Mouse (Mus musculus) urinary bladder, postnatal 36 days (tissue): ENCODE measurements at regions not wholly inside any gene's neighbourhood (a gene's known extent, or its start where the extent isn't known, plus 50 kb on each side); places are given as distances from the start of the nearest gene placed in this dataset.

Experiments used
- DNase-seq, 2 experiments: peaks; one replicate each; pipeline ENCODE4 v3.0.0; 2022; ENCODE audit warnings: low spot score in 2 of 2, mixed read lengths in 1 of 2

- DNase-seq, result no peak
Observed at GRCm38 (mm10) chr7:111337053-111337452, 254.2 kb upstream of the Eif4g2 start.

GRCm38 (mm10) chr7:111322901-111323300 is 240.1 kb upstream of the Eif4g2 start:
- DNase-seq, result no peak

DNA sequence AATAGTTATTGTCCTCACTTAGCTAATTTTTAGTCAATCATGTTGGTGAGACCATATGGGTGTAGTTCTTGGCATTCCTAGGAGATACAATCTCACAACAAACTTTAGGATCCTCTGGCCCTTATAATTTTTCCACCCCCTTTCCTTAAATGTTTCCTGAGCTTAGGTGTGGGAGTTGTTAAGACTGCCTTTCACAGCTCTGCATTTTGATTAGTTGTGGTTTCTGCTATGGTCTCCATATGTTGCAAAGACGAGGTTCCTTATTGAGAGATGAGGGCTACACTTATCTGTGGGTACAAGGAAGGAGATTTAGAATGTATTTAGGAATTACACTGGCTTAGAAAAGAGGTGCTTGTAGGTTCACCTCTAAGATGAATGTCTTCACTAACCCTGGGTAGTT is 237.1 kb upstream of the Eif4g2 start:
- DNase-seq, result no peak

- no peak for DNase-seq
Observed at GRCm38 (mm10) chr7:111316479-111316990, 233.7 kb upstream of the Eif4g2 start.

DNA sequence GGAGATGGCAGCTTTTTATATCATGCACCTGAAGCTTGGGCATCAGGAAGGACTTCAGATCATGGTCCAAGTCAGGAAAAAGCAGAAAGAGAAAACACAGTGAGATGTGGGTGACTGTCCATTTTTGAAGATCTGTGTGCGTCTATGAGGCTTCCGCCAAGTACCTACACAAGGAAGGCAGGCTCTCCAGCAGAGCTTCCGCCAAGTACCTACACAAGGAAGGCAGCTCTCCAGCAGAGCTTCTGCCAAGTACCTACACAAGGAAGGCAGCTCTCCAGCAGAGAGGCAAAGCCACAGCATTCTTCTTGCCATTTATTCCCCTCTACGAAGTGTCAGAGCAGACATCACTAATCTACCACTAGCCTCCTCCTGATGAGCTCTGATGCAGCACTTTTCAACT is 231.1 kb upstream of the Eif4g2 start:
- DNase-seq, result no peak

DNA sequence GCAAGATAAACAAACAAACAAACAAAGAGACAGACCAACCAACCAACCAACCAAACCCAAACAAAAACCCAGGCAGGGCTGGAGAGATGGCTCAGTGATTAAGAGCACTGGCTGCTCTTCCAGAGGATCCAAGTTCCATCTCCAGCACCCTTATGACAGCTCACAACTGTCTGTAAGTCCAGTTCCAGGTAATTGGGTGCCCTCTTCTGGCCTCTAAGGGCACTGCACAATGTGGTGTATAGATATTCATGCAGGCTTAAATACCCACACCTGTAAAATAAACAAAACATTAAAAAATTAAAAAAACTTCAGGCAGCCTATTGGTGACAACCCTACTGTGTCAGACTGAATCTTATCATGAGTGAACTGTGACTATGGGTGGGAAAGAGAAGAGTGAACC is 222.4 kb upstream of the Eif4g2 start:
- no peak for DNase-seq

- no peak for DNase-seq
Observed at GRCm38 (mm10) chr7:111301791-111302488, 219.1 kb upstream of the Eif4g2 start.

DNA sequence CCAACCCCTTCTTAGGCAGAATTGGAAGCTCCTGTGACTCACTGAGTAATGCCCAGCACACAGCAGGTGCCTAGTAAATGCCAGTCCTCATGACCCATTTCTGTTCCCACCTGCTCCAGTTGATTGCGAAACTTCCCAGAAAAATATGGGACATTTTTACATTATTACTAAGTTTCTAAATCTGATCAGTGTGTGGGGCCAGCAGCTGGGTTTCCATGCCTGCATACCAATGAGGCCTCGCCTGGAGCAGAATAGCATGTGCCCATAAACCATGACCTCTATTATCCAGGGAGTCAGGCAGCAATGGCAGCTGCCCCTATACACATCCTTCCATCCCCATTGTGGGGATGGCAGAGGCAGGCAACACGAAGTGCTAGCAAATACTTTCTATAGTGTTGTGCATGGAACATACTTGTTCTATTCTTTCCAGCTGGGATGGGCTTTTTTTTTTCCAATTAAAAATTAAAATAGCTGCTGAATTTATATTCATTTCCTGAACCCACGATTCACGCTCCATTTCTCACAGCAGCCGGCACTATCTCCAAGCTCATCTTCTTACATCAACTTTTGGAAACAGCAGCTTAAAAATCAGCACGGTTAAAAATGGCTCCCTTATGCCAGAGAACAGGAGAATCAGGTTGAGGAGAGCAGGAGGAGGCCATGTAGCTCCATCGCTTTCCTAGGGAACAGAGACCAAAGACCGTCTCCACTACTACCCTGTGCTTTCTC is 214.5 kb upstream of the Eif4g2 start:
- DNase-seq, result no peak

DNA sequence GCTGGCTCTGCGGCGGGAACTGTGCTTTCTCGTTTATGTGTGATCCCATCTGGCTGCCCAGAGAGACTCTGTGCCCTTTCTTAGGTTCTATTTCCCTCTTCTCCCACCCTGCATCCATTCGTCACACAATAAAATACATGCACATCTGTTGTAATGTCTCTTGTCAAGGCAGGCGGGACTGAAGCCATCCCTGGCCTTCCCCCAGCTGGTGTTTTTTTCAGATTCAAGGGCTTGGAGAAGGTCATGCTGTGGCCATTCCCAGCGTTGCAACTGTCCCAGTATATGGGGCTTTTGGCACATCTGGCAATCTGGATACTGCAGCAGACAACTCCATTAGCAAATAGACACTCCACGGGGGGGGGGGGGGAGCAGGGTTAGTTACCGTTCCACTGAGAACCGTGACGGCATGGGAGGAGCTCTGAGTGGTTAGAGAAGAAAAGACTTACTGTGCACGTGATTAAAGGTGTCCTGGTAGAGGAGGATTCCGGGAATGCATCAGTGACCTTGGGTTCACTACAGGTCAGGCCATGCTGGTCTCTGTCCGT is 200.7 kb upstream of the Eif4g2 start:
- no peak for DNase-seq

DNA sequence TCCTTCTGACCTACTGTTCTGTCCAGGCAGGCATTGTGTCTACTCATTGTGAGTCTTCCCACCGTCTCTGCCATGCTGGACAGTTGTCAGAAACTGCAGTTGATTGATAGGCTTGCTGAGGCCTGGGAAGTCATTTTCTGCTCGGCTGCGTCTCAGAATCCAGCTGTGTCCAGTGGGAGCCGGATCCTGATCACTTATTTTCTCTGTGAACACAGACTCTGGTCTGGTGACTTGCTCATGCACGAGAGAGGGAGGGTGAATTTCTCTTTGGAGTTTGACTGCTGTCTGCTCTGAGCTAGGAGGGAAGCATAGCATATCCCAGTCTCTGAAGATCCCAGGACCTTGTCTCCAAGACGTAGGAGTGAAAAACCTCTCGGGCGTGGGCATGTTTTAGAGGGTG is 199.5 kb upstream of the Eif4g2 start:
- DNase-seq, result no peak

- DNase-seq, result no peak
Observed at GRCm38 (mm10) chr7:111277703-111278102, 194.9 kb upstream of the Eif4g2 start.

DNA sequence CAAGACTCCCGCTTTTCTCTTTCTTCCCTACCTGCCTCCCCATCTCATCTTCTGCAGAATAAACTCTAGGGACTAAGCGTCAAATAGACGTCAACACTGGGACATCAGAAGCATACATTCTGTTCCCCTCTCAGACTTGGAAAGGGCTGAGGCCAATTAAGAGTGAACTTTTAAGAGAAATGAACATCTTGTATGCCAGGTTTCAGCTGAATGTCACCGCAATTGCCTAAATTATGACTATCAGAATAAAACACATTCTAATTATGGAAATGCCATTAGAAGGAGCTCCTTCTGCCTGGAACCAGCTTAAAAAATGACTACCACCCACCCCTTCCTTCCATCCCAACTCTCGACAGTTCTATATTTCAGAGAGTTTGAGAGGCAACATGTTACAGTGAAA is 191.0 kb upstream of the Eif4g2 start:
- DNase-seq, result no peak

GRCm38 (mm10) chr7:111270874-111271273 is 188.0 kb upstream of the Eif4g2 start:
- DNase-seq, result no peak

DNA sequence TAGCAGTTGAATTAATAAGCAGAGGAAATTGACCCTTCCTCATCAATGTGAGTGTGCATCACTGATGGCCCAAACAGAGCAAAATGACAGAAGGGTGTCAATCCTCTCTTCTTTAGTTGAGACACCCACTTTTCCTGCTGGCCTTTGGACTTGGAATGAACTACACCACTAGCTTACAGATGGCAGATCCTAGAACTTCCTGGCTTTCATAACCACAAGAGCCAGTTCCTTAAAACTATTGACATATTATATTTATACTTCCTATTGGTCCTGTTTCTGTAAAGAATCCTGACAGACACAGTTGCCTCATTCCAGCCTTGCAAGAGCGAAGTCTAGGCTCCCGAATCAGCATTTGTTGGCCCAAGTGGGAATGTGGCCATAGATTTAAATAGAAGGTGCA is 185.4 kb upstream of the Eif4g2 start:
- DNase-seq, result no peak

GRCm38 (mm10) chr7:111263302-111263701 is 180.5 kb upstream of the Eif4g2 start:
- no peak for DNase-seq

DNA sequence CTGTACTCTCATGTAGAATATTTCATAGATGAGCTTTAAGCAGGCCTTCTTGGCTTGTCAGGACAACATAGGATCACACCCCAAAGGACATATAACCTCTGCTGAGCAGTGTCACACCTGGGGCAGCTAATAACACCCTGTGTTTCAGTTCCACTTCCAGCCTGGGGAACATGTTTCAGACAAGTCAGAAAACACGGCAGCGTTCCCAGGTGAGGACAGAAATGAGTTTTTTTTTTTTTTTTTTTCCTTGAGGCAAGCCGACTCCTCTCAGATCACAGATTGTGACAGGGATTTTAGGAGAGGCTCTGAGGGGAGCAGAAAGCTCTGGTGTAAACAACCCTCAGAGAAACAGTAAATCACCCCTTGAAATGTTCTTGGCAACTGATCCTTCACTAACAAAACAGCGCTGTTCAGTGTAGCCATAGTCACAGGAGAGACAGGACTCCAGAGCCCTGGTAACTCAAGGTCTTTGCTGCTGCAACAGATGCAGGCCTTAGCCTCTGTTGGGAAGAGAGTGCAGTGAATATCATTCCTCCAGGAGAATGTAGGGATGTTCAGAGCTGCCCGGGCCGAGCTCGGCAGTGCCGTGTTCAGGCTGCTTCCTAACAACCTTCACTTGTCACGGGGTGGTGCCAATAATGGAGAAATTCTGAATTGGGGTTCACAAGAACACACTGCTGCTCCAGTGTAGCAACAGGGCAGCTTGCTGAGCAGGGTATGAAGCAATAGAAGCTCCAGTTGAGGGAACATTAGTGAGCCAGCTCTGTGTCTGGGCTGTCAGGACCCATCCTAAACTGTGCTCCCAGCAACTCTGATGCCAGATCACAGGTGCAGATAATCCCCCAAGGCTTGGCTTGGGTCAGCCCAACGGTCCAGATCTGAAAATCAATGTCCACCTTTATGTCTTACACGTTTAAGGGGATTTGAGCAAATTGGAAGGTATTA is 177.1 kb upstream of the Eif4g2 start:
- peak in 1 of 2 experiments; percentile 10 for DNase-seq

DNA sequence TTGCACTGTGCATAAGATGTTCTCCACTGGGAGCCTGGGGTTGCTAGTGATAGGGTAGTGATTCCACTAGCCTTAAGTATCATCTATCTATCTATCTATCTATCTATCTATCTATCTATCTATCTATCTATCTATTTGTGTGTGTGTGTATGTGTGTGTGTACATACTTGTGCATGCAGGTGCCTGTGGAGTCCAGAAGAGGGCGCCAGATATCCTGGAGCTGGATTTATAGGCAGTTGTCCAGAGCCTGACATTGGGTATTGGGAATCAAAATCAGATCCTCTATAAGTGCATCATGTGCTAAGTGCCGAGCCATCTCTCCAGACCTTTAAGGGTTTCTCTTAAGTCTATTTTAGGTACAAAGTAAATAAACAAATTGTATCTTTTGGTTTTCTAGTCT is 175.0 kb upstream of the Eif4g2 start:
- no peak for DNase-seq

DNA sequence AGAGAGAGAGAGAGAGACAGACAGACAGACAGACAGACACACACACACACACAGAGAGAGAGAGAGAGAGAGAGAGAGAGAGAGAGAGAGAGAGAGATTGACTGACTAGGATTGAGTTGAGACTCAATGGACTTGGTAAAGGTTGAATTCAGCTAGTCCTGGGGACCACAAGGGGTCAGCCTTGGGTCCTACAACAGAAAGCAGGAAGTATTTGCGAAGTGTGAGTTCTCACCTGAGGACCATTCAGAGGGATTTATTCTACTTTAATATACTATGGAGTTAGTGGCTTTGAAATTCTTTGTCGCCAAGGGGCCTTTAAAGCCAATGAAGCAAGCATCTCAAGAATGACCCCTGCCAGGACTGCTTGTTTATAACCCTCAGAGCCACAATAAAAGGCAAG is 173.4 kb upstream of the Eif4g2 start:
- no peak for DNase-seq

DNA sequence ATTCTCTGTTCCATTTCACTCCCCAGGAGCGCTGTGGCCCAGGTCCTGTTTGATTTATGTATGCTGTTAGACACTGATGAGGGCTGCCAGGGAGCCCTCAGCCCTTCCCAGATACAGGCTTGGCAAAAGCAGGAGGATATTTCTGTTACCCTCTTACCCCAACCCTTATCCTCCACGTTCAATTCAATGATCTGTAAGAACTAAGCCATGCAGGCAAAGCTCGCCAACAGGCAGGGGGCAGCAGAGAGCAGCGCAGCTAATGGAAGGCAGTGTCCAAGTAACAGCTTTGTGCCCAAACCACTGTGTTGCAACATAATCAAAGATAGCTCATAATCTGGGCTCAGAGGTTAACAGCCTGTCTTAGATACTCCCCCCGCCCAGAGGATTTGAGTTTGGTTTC is 166.8 kb upstream of the Eif4g2 start:
- DNase-seq, result peak; percentile 78 to 88

DNA sequence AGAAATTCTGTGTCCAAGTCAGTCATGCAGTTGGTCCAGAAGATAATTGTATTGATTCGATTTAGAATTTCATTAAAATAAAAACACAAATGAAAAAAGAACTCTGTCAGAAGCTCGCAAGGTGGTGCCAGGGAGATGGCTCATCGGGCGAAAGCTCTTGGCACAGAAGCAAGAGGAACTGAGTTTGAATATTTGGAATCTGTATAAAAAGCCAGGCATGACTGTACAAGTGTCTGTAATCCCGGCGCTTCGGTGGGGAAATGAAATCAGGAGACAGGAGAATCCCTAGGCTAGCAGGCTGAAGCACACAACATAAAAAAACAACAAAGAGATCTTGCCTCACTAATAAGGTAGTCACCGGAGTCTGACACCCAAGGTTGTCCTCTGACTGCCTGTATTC is 162.7 kb upstream of the Eif4g2 start:
- DNase-seq, result no peak

- no peak for DNase-seq
Observed at GRCm38 (mm10) chr7:111245067-111245466, 162.2 kb upstream of the Eif4g2 start.

- DNase-seq, result no peak
Observed at GRCm38 (mm10) chr7:111243831-111244230, 161.0 kb upstream of the Eif4g2 start.
